9 mouse cellular contexts compared by ENCODE assay signal in the genomic region with DNA sequence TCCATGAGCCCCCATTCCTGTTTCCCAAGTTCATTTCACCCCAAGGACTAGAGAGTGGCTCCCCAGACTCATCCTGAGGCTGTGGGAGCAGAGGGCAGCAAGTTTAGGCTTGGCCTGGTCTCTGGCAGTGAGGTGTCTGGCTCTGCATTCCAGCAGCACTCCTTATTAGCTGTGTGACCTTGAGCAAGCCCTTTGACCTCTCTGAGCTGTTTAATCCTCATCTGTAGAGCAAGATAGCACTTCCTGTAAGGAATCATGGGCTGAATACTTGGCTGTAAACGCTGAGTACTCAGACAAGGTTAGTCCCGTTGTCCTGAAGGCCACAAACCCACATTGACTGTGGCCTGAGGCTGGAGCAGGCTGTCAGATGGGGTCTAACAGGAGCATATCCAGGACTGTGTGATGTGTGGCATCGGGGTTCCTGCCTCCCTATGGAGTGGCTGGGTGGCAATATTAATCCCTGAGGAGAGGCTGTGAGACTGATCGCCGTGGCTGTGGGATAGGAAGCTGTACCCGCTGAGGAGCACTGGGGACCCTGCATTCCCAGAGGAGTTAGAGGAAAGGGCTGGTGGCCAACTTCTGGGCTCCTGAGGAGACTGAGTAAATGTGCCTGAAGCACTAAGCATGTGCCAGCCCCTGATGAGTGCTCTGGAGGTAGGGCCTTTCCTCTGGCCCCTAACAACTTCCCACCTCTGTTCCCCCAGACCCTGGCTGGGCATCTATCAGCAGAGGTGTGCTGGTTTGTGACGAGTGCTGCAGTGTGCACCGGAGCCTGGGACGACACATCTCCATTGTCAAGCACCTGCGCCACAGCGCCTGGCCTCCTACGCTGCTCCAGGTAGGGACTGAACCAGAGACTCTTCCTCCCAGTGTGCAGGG. TPM values are rescaled to one million over a fixed set of nuclear protein-coding genes. Genes with fewer than 3 reads are reported as not detected.
DNase-seq lines count a peak whose midpoint lies in the region; ATAC-seq and TF ChIP-seq lines count a peak whose summit lies in the region.
"Had no signal": no experiment of that assay in that cellular context is flagged by ENCODE, and none has a peak within 500 bp of the region (broad histone marks: within the 10 kb centered on the region; RNA-seq: fewer than 3 reads in every experiment).

No protein-coding gene starts in this region.

- peaks cover 27% of the 10 kb centered on the region; the same call in 1 of the 2 replicates for H3K36me3 ChIP-seq in heart, embryonic 15.5 days
- H3K36me3 ChIP-seq in ES-E14 (ENCODE audit: control insufficient read depth, insufficient read depth, low read length, poor library complexity, severe bottlenecking) = peaks cover 35% of the 10 kb centered on the region
- H3K36me3 ChIP-seq in embryonic facial prominence, embryonic 12.5 days = peaks cover 39% of the 10 kb centered on the region
- H3K36me3 ChIP-seq in limb, embryonic 13.5 days = peaks cover 43% of the 10 kb centered on the region

- H3K9ac ChIP-seq in heart, embryonic 15.5 days = peak overlapping the region; percentile 28; the same call in 1 of the 2 replicates
- H3K9ac ChIP-seq in ES-E14 (ENCODE audit: insufficient read depth, low read depth, low read length, poor library complexity, severe bottlenecking) = peak overlapping the region; percentile 51; the same call in 1 of the 2 replicates
- H3K9ac ChIP-seq in embryonic facial prominence, embryonic 12.5 days = no peak overlapping the region
- peak overlapping the region; percentile 35; the same call in 1 of the 2 replicates for H3K9ac ChIP-seq in limb, embryonic 13.5 days

- intact Hi-C loops in heart, postnatal 36 days (cut with DNase I) = no loop called here

- in situ Hi-C loops in ES-E14 (cut with MboI; ENCODE audit: low sequenced_read_pairs in 2 of 2, unreplicated experiment in 2 of 2) = no loop called here

- H3K27me3 ChIP-seq in heart, embryonic 15.5 days = no peaks in the 10 kb centered on the region
- H3K27me3 ChIP-seq in embryonic facial prominence, embryonic 12.5 days = no peaks in the 10 kb centered on the region
- H3K27me3 ChIP-seq in limb, embryonic 13.5 days = no peaks in the 10 kb centered on the region
- H3K27me3 ChIP-seq: megakaryocyte, embryonic 14.5 days had no signal

- no peak overlapping the region for H3K4me3 ChIP-seq in heart, embryonic 15.5 days
- H3K4me3 ChIP-seq in ES-E14 (ENCODE audit: insufficient read depth in 1 of 2, low read depth in 1 of 2, low read length in 2 of 2, poor library complexity in 1 of 2, severe bottlenecking in 1 of 2) = peak overlapping the region; percentile 6 to 19; a peak in 3 of 4 replicates
- no peak overlapping the region for H3K4me3 ChIP-seq in embryonic facial prominence, embryonic 12.5 days
- H3K4me3 ChIP-seq in limb, embryonic 13.5 days = no peak overlapping the region
- H3K4me3 ChIP-seq: megakaryocyte, embryonic 14.5 days had no signal

- H3K4me2 ChIP-seq in heart, embryonic 15.5 days = peak overlapping the region; percentile 9; the same call in 1 of the 2 replicates
- peak overlapping the region; percentile 13; the same call in 1 of the 2 replicates for H3K4me2 ChIP-seq in embryonic facial prominence, embryonic 12.5 days (replicated peaks)
- no peak overlapping the region for H3K4me2 ChIP-seq in limb, embryonic 13.5 days (replicated peaks)

- WGBS in heart, embryonic 15.5 days = 68% methylated on average over 12 of the region's 12 CpGs
- 60% methylated on average over 12 of the region's 12 CpGs for WGBS in embryonic facial prominence, embryonic 12.5 days
- WGBS in limb, embryonic 13.5 days = 73% methylated on average over 12 of the region's 12 CpGs

- H3K9me3 ChIP-seq in heart, embryonic 15.5 days (replicated peaks) = no peaks in the 10 kb centered on the region
- H3K9me3 ChIP-seq in ES-E14 (ENCODE audit: control insufficient read depth, insufficient read depth, low read depth, low read length) = no peaks in the 10 kb centered on the region
- H3K9me3 ChIP-seq in embryonic facial prominence, embryonic 12.5 days = no peaks in the 10 kb centered on the region
- H3K9me3 ChIP-seq in limb, embryonic 13.5 days = no peaks in the 10 kb centered on the region
- H3K9me3 ChIP-seq: megakaryocyte, embryonic 14.5 days had no signal

- DNase-seq in heart, postnatal 36 days = no peak
- DNase-seq in ES-E14 (ENCODE audit: low read depth, low spot score) = no peak
- DNase-seq in thymus, adult 18-20 months = no peak
- DNase-seq in layer of hippocampus, adult 11-12 months (ENCODE audit: low spot score) = no peak

- H3K4me1 ChIP-seq in heart, embryonic 15.5 days (replicated peaks) = peaks cover 67% of the 10 kb centered on the region
- peaks cover 15 to 51% of the 10 kb centered on the region in 2 experiments for H3K4me1 ChIP-seq in ES-E14 (ENCODE audit: control insufficient read depth in 2 of 2, insufficient read depth in 2 of 2, low read length in 2 of 2, poor library complexity in 1 of 2)
- peaks cover 43% of the 10 kb centered on the region for H3K4me1 ChIP-seq in embryonic facial prominence, embryonic 12.5 days
- H3K4me1 ChIP-seq in limb, embryonic 13.5 days = peaks cover 60% of the 10 kb centered on the region

- no peak for ATAC-seq in heart, embryonic 15.5 days (replicated peaks; ENCODE audit: insufficient number of reproducible peaks, insufficient read depth, low FRiP score, low read depth)
- ATAC-seq in embryonic facial prominence, embryonic 12.5 days (ENCODE audit: insufficient number of reproducible peaks, insufficient read depth, low FRiP score, low TSS enrichment) = no peak
- no peak for ATAC-seq in limb, embryonic 13.5 days (ENCODE audit: low FRiP score, low read depth)
- ATAC-seq in frontal cortex, adult (ENCODE audit: low TSS enrichment) = no peak

- peak overlapping the region; percentile 89 for H3K27ac ChIP-seq in heart, embryonic 15.5 days
- H3K27ac ChIP-seq in ES-E14 (ENCODE audit: insufficient read depth, low read depth, low read length, poor library complexity, severe bottlenecking) = peak overlapping the region; percentile 82
- peak overlapping the region; percentile 63; the same call in 1 of the 2 replicates for H3K27ac ChIP-seq in embryonic facial prominence, embryonic 12.5 days
- H3K27ac ChIP-seq in limb, embryonic 13.5 days = no peak overlapping the region

TF ChIP-seq in ES-E14, 5 proteins besides CTCF, POLR2A, EP300 and RAD21:
- TF ChIP-seq ZNF384 (IDR thresholded peaks at IDR 0.05; ENCODE audit: low read depth, low read length) = no peak
- no peak for TF ChIP-seq ZC3H11A (IDR thresholded peaks at IDR 0.05; ENCODE audit: borderline replicate concordance, low read depth, low read length)
- TF ChIP-seq MAFK (IDR thresholded peaks at IDR 0.05; ENCODE audit: insufficient read depth, low read depth, low read length) = no peak
- no peak for TF ChIP-seq CHD2 (IDR thresholded peaks at IDR 0.05; ENCODE audit: low read depth, low read length)
- TF ChIP-seq HCFC1 (IDR thresholded peaks at IDR 0.05; ENCODE audit: borderline replicate concordance, insufficient read depth, low read length) = no peak

RNA-seq across cellular contexts. Expression of gene Git1, which starts 5.1 kb away (rescaled TPM):
- 6.8 and 10.0 TPM in 2 replicates for polyA plus RNA-seq in heart, embryonic 15.5 days (2015; fragmentation: Nextera tagmentation; extraction: Ambion mirVana)
- 10 to 100 TPM; 55.2 to 57.1 TPM for total RNA-seq in heart, postnatal 36 days (2021)
- 43.1 and 55.2 TPM in 2 replicates for total RNA-seq in ES-E14 (2012; rRNA removed)
- polyA plus RNA-seq in embryonic facial prominence, embryonic 12.5 days (2016; fragmentation: Nextera tagmentation; extraction: Ambion mirVana) = 11.1 and 11.5 TPM in 2 replicates
- 9.8 and 10.9 TPM in 2 replicates for polyA plus RNA-seq in limb, embryonic 13.5 days (2015; fragmentation: Nextera tagmentation; extraction: Ambion mirVana)

RNA-seq across cellular contexts. Expression of gene Ankrd13b, which starts 9.0 kb away (rescaled TPM):
- 3.2 and 4.9 TPM in 2 replicates for polyA plus RNA-seq in heart, embryonic 15.5 days (2015; fragmentation: Nextera tagmentation; extraction: Ambion mirVana)
- total RNA-seq in heart, postnatal 36 days (2021) = 10 to 100 TPM in 1 of 2 experiments, 1 to 10 TPM in 1; 9.8 to 10.4 TPM
- 7.0 and 10.7 TPM in 2 replicates for total RNA-seq in ES-E14 (2012; rRNA removed)
- 15.0 and 15.5 TPM in 2 replicates for polyA plus RNA-seq in embryonic facial prominence, embryonic 12.5 days (2016; fragmentation: Nextera tagmentation; extraction: Ambion mirVana)
- 10.0 and 10.4 TPM in 2 replicates for polyA plus RNA-seq in limb, embryonic 13.5 days (2015; fragmentation: Nextera tagmentation; extraction: Ambion mirVana)

RNA-seq across cellular contexts. Expression of gene Abhd15, which starts 16.4 kb away (rescaled TPM):
- 2.2 and 4.5 TPM in 2 replicates for polyA plus RNA-seq in heart, embryonic 15.5 days (2015; fragmentation: Nextera tagmentation; extraction: Ambion mirVana)
- 1 to 10 TPM; 2.3 to 3.1 TPM for total RNA-seq in heart, postnatal 36 days (2021)
- 1.6 and 1.7 TPM in 2 replicates for total RNA-seq in ES-E14 (2012; rRNA removed)
- 2.8 and 2.9 TPM in 2 replicates for polyA plus RNA-seq in embryonic facial prominence, embryonic 12.5 days (2016; fragmentation: Nextera tagmentation; extraction: Ambion mirVana)
- polyA plus RNA-seq in limb, embryonic 13.5 days (2015; fragmentation: Nextera tagmentation; extraction: Ambion mirVana) = 1.5 and 1.6 TPM in 2 replicates

RNA-seq across cellular contexts. Expression of gene Trp53i13, which starts 17.3 kb away (rescaled TPM):
- 26.3 and 32.2 TPM in 2 replicates for polyA plus RNA-seq in heart, embryonic 15.5 days (2015; fragmentation: Nextera tagmentation; extraction: Ambion mirVana)
- 1 to 10 TPM; 8.3 to 8.7 TPM for total RNA-seq in heart, postnatal 36 days (2021)
- total RNA-seq in ES-E14 (2012; rRNA removed) = 18.4 and 23.5 TPM in 2 replicates
- polyA plus RNA-seq in embryonic facial prominence, embryonic 12.5 days (2016; fragmentation: Nextera tagmentation; extraction: Ambion mirVana) = 52.8 and 55.2 TPM in 2 replicates
- polyA plus RNA-seq in limb, embryonic 13.5 days (2015; fragmentation: Nextera tagmentation; extraction: Ambion mirVana) = 57.6 and 57.8 TPM in 2 replicates

RNA-seq across cellular contexts. Expression of gene Gm10392, which starts 20.5 kb away (rescaled TPM):
- 0.13 TPM in 1 of 2 replicates, not detected in the other for polyA plus RNA-seq in heart, embryonic 15.5 days (2015; fragmentation: Nextera tagmentation; extraction: Ambion mirVana)
- total RNA-seq in heart, postnatal 36 days (2021) = not detected
- 0.26 TPM in 1 of 2 replicates, not detected in the other for total RNA-seq in ES-E14 (2012; rRNA removed)
- not detected in 2 replicates for polyA plus RNA-seq in embryonic facial prominence, embryonic 12.5 days (2016; fragmentation: Nextera tagmentation; extraction: Ambion mirVana)
- not detected in 2 replicates for polyA plus RNA-seq in limb, embryonic 13.5 days (2015; fragmentation: Nextera tagmentation; extraction: Ambion mirVana)

Comparison
In these comparisons a context has a peak if more than half of its experiments do, and no peak if none do; other contexts are left out.
1. H3K4me3 ChIP-seq: peak in ES-E14 (2 of 2); none in heart, embryonic 15.5 days (single experiment), embryonic facial prominence, embryonic 12.5 days (single experiment) and limb, embryonic 13.5 days (single experiment).